In genomic region chr6:38343581-38343980, GRCm38 (mm10) we compare ENCODE assay signal across 1 mouse cellular context.
TF ChIP-seq lines count a peak whose summit lies in the region.

No protein-coding gene starts in this region.

TF ChIP-seq in MEL, 35 proteins besides CTCF, POLR2A, EP300 and RAD21:
- TF ChIP-seq MAZ (IDR thresholded peaks at IDR 0.05; ENCODE audit: low read depth, low read length) = no peak
- TF ChIP-seq ZKSCAN1 (IDR thresholded peaks at IDR 0.05; ENCODE audit: low read depth, low read length) = no peak
- TF ChIP-seq JUND (IDR thresholded peaks at IDR 0.05; ENCODE audit: low read depth, low read length) = no peak
- no peak for TF ChIP-seq ELF1 (IDR thresholded peaks at IDR 0.05; ENCODE audit: low read depth, low read length)
- no peak for TF ChIP-seq ZC3H11A (IDR thresholded peaks at IDR 0.05; ENCODE audit: low read depth, low read length)
- 0 out of 2 replicates have a peak, but pooled peaks have one; percentile 33 for TF ChIP-seq MXI1 (IDR thresholded peaks at IDR 0.05; ENCODE audit: low read depth, low read length)
- TF ChIP-seq USF2 (IDR thresholded peaks at IDR 0.05; ENCODE audit: borderline replicate concordance in 1 of 2, insufficient read depth in 1 of 2, low read depth in 1 of 2, low read length in 2 of 2) = no peak
- no peak for TF ChIP-seq ETS1 (IDR thresholded peaks at IDR 0.05; ENCODE audit: low read depth, low read length)
- TF ChIP-seq CHD2 (IDR thresholded peaks at IDR 0.05; ENCODE audit: low read length) = no peak
TF ChIP-seq in MEL: peak in this region for 1.
